In genomic region chr13:107846621-107847178, GRCm38 (mm10) we compare ENCODE assay signal across 8 mouse cellular contexts.
DNase-seq lines count a peak whose midpoint lies in the region; ATAC-seq lines count a peak whose summit lies in the region.

No protein-coding gene starts in this region.

- H3K4me3 ChIP-seq in embryonic facial prominence, embryonic 11.5 days (ENCODE audit: low read depth, low read length), result no peak overlapping the region
- 0 out of 2 replicates have a peak overlapping the region, but pooled peaks have one; percentile 0 for H3K4me3 ChIP-seq in intestine, embryonic 14.5 days (ENCODE audit: low read depth, low read length)

- H3K4me1 ChIP-seq in embryonic facial prominence, embryonic 11.5 days (ENCODE audit: control insufficient read depth, insufficient read depth, low read length), result peaks cover 12% of the 10 kb centered on the region
- peaks cover 49% of the 10 kb centered on the region; the same call in 1 of the 2 replicates for H3K4me1 ChIP-seq in intestine, embryonic 14.5 days (replicated peaks; ENCODE audit: control insufficient read depth, insufficient read depth, low read length)

- H3K36me3 ChIP-seq in embryonic facial prominence, embryonic 11.5 days (replicated peaks; ENCODE audit: control insufficient read depth, insufficient read depth, low read depth, low read length), result no peaks in the 10 kb centered on the region
- no peaks in the 10 kb centered on the region for H3K36me3 ChIP-seq in intestine, embryonic 14.5 days (ENCODE audit: control insufficient read depth, insufficient read depth, low read length)

- no peaks in the 10 kb centered on the region for H3K9me3 ChIP-seq in embryonic facial prominence, embryonic 11.5 days (replicated peaks; ENCODE audit: control insufficient read depth, low read length)
- no peaks in the 10 kb centered on the region for H3K9me3 ChIP-seq in intestine, embryonic 14.5 days (ENCODE audit: control insufficient read depth, low read length)

- H3K9ac ChIP-seq in embryonic facial prominence, embryonic 11.5 days (replicated peaks; ENCODE audit: low read length), result 0 out of 2 replicates have a peak overlapping the region, but pooled peaks have one; percentile 11
- H3K9ac ChIP-seq in intestine, embryonic 14.5 days (ENCODE audit: low read length), result peak overlapping the region; percentile 32

- H3K27ac ChIP-seq in embryonic facial prominence, embryonic 11.5 days (replicated peaks; ENCODE audit: low read depth, low read length), result peak overlapping the region; percentile 16; the same call in 1 of the 2 replicates
- peak overlapping the region; percentile 29 for H3K27ac ChIP-seq in intestine, embryonic 14.5 days (ENCODE audit: low read depth)

- 28% methylated on average over 10 of the region's 10 CpGs for WGBS in embryonic facial prominence, embryonic 11.5 days
- 45% methylated on average over 10 of the region's 10 CpGs for WGBS in intestine, embryonic 14.5 days

- ATAC-seq in embryonic facial prominence, embryonic 11.5 days (replicated peaks; ENCODE audit: insufficient number of reproducible peaks, low FRiP score, low TSS enrichment, low read depth), result peak; percentile 69; the same call in 1 of the 2 replicates
- no peak for ATAC-seq in intestine, embryonic 14.5 days (replicated peaks; ENCODE audit: low FRiP score, low TSS enrichment, low read depth)

- no peaks in the 10 kb centered on the region for H3K27me3 ChIP-seq in embryonic facial prominence, embryonic 11.5 days (ENCODE audit: control insufficient read depth, insufficient read depth, low read length)
- no peaks in the 10 kb centered on the region for H3K27me3 ChIP-seq in intestine, embryonic 14.5 days (replicated peaks; ENCODE audit: control insufficient read depth, insufficient read depth, low read length)

- no peak overlapping the region for H3K4me2 ChIP-seq in embryonic facial prominence, embryonic 11.5 days (ENCODE audit: low read depth, low read length)
- H3K4me2 ChIP-seq in intestine, embryonic 14.5 days (ENCODE audit: low read length), result peak overlapping the region; percentile 45

- peak; percentile 88 for DNase-seq in heart, adult 11 months
- DNase-seq in heart, postnatal 4 days, result no peak
- DNase-seq in embryonic facial prominence, embryonic 11.5 days (ENCODE audit: low spot score), result peak; percentile 74
- DNase-seq in intestine, embryonic 14.5 days (ENCODE audit: low spot score), result peak; percentile 69
- DNase-seq in lung, postnatal 36 days, result peak; percentile 57
- DNase-seq in cerebellum, postnatal 36 days, result no peak
- DNase-seq in adipocyte (ENCODE audit: low spot score), result no peak
- no peak for DNase-seq in left cerebral cortex, adult 11 months (ENCODE audit: low spot score)

Comparison
In these comparisons a context has a peak if more than half of its experiments do, and no peak if none do; other contexts are left out.
1. DNase-seq: peak in heart, adult 11 months (single experiment), embryonic facial prominence, embryonic 11.5 days (single experiment), intestine, embryonic 14.5 days (single experiment) and lung, postnatal 36 days (single experiment); none in heart, postnatal 4 days (single experiment), cerebellum, postnatal 36 days (0 of 2), adipocyte (single experiment) and left cerebral cortex, adult 11 months (single experiment).